Mouse (Mus musculus) embryonic stem cell, embryonic (primary cell): ENCODE measurements around the gene Myh7b.

Experiments
- CTCF ChIA-PET, 4 experiments: fragments of 300-600 bp in 2 of 4; fragments of 350-600 bp in 2 of 4; sonication (Branson Sonifier 250); formaldehyde crosslinking; loops; one replicate each; lab custom pipeline; 2022; ENCODE audit warnings: inconsistent platforms in 2 of 4; lab: Charles Lee
- POLR2A ChIA-PET, 4 experiments: fragments of 300-600 bp in 2 of 4; fragments of 350-600 bp in 2 of 4; sonication (Branson Sonifier 250); formaldehyde crosslinking; loops; one replicate each; lab custom pipeline; 2022; ENCODE audit warnings: antibody characterized with exemption in 4 of 4, inconsistent platforms in 1 of 4; lab: Charles Lee

Myh7b gene

GRCm38 (mm10) chr2:155633731-155634130, 22.7 kb downstream of the Myh7b start:
- ChIA-PET POLR2A (interaction anchor here in 2 of 4 experiments (0.9 to 8.0 kb wide), 10 partner anchors 14 to 117 kb away, joined by 3 to 48 read pairs (median 3); partner anchors contain the start of genes Acss2 (in 2 of the 2), Ggt7 (in 2 of the 2) and Gss (in 1 of the 2)), CTCF (interaction anchor here (0.6 to 9.6 kb wide), 16 partner anchors 9 to 313 kb away, joined by 3 to 169 read pairs (median 10); partner anchors contain the start of genes Acss2 (in 2 of the 4), Ggt7 (in 2 of the 4) and Trpc4ap (in 1 of the 4))

- CTCF ChIA-PET: interaction anchor here in 2 of 4 experiments (1.0 to 9.6 kb wide), 3 partner anchors 8 to 117 kb away, joined by 3 to 169 read pairs (median 16); partner anchors contain the start of genes Acss2 (in 1 of the 2) and Ggt7 (in 1 of the 2)
Measured at GRCm38 (mm10) chr2:155634562-155634961, 23.6 kb downstream of the Myh7b start.

DNA sequence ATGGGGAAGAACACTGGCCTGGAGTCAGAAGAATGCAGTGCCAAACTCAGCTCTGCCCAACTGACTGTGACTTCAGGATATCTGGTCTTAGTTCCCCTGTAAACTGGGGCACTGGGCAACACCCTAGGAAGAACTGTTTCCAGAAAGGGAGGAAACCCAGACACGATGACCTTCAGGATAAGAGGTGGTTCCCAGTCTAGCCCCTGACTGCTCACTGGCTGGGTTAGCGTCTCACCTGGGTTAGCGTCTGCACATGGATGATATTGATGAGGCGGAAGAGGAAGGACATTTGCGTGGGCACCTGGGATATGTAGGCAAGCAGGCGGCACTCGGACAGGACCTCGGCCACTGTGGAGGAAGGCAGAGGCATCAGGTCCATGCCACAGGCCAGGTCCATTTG, 24.9 kb downstream of the Myh7b start:
- CTCF ChIA-PET: interaction anchor here in 2 of 4 experiments (0.6 to 1.3 kb wide), 2 partner anchors 9 to 88 kb away, joined by 3 read pairs; no protein-coding TSS in a partner anchor
- POLR2A ChIA-PET: no interaction called here

More at GRCm38 (mm10) chr2:155634562-155634961, 23.6 kb downstream of the Myh7b start:
- POLR2A ChIA-PET: interaction anchor here in 1 of 4 experiments (0.9 kb wide), 1 partner anchor 579 kb away, joined by 3 read pairs; no protein-coding TSS in a partner anchor

DNA sequence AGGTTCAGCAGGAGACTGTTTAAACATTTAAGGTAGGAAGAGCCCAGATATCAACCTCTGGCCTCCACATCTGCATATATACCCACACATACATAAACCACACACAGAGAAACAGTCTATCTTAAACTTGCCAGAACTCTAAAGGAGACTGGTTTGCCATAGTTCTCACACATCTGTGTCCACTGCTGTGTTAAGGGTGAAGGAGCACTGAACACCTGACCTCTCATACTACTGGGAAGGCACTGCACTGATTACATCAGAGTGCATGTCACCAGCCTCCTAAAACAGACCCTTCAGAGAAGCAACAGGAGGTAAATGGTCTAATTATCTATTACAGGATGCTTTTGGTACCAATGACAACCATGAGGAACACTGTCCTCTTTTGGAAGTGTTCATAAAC, 25.9 kb downstream of the Myh7b start:
- CTCF ChIA-PET: interaction anchor here in 1 of 4 experiments (1.3 kb wide), 1 partner anchor 10 kb away, joined by 3 read pairs; no protein-coding TSS in a partner anchor
- POLR2A ChIA-PET: interaction anchor here in 2 of 4 experiments (0.5 to 0.9 kb wide), 2 partner anchors 31 to 64 kb away, joined by 3 to 4 read pairs; no protein-coding TSS in a partner anchor

- POLR2A ChIA-PET: interaction anchor here in 2 of 4 experiments (0.5 to 1.7 kb wide), 4 partner anchors 9 to 64 kb away, joined by 3 to 8 read pairs (median 4); no protein-coding TSS in a partner anchor
- CTCF ChIA-PET: interaction anchor here in 1 of 4 experiments (0.9 kb wide), 1 partner anchor 11 kb away, joined by 3 read pairs; no protein-coding TSS in a partner anchor
Measured at GRCm38 (mm10) chr2:155637411-155637810, 26.4 kb downstream of the Myh7b start.

- POLR2A ChIA-PET: interaction anchor here in 3 of 4 experiments (1.0 to 3.1 kb wide), 7 partner anchors 8 to 44 kb away, joined by 3 to 21 read pairs (median 8); no protein-coding TSS in a partner anchor
- CTCF ChIA-PET: interaction anchor here (0.9 to 2.5 kb wide), 11 partner anchors 8 to 123 kb away, joined by 3 to 11 read pairs (median 5); partner anchors contain the start of genes Acss2 (in 1 of the 4) and Ggt7 (in 1 of the 4)
Measured at GRCm38 (mm10) chr2:155640656-155641055, 29.6 kb downstream of the Myh7b start.

DNA sequence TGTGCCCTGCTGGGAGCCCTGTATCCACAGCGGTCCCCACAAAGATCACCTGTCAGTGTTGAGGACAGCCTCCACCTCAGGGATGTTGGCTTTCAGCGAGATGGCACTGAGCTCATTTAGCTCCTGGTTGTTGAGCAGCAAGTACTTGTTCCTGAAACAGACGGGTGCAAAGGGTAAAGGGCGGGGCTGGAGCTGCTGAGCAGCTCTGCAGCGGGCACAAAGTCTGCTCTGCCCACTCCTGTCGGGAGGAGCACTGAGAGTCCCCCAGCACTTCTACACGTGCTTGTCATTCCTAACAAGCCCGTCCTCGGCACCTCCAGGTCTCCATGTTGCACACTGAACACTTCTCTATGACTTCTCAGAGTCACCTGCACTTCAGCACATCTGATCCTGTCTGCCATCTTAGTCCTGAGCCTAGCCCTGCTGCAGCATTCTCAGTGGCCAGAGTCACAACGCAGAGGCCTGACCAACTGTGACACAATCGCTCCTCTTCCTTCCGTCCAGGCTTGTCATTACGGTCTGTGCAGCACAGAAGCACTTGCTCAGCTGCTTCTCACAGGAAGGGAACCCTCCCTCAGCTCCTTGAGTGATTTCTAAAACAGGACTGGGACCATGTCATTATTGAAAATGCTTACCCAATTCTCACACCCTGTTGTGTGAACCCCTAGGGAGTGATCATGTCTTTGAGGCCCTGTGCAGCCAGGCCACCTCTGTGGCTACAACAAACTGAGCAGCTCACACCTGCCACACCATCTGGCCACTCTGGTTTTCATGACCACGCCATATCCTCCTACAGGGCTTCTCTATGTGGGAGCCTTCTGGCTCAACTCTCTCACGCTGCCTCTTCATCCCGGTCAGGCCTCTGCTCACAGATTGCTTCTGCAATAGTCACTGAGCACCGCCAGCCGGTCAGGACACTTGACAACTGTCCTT, 30.8 kb downstream of the Myh7b start:
- ChIA-PET CTCF (interaction anchor here in 3 of 4 experiments (1.2 to 2.5 kb wide), 8 partner anchors 9 to 22 kb away, joined by 4 to 11 read pairs (median 8); no protein-coding TSS in a partner anchor), POLR2A (interaction anchor here in 3 of 4 experiments (0.6 to 3.1 kb wide), 9 partner anchors 9 to 305 kb away, joined by 3 to 21 read pairs (median 6); no protein-coding TSS in a partner anchor)

DNA sequence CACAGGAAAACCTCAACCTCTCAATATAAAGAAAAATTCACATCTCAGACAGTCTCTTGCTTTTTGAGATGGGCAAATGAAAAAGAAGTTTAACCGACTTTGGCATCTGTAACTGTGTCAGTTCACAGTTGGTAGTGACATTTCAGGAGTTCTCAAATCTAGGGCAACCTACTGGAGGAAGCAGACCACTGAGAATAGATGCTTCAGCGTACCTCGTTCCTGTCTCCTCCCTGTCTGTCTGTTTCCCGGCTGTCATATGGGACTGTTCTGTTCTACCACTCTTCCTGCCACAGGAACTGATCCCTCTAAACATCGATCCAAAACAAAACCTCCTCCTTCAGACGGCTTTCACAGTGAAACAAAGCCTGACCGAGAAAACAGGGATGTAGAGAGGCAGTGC, 34.7 kb downstream of the Myh7b start:
- ChIA-PET CTCF (interaction anchor here in 1 of 4 experiments (0.7 kb wide), 1 partner anchor 261 kb away, joined by 3 read pairs; no protein-coding TSS in a partner anchor), POLR2A (interaction anchor here in 1 of 4 experiments (0.8 kb wide), 1 partner anchor 8 kb away, joined by 4 read pairs; no protein-coding TSS in a partner anchor)

GRCm38 (mm10) chr2:155652618-155653017, 41.6 kb downstream of the Myh7b start:
- POLR2A ChIA-PET: no interaction called here
- CTCF ChIA-PET: no interaction called here

DNA sequence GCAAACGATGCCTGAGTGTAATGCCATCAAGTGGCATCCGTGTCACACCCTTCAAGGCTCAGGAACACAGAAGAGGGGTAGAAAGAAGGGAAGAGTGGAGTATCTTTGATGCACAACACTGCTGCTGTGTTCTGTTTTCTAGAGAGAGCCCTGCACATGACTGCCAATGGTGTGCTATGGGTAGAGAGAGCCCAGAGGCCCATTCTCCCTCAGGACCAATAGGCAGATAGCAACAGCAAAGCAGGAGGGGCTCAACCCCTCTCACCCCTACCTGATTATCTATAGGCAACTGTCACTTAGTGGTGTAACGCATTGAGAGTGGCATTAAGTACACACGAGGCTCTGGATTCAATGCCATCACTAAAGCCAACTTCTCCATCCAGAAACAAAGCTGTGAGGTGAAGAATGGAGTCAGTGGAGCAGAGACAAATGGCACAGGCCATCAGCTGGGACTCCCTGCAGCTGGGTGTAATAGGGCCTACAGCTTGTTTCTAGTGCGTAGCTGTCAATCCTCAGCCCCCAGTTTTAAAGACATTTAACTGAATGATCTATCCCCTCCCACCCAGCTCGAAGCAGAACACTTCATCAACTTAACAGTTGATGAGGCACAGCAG, 44.9 kb downstream of the Myh7b start:
- CTCF ChIA-PET: interaction anchor here in 2 of 4 experiments (0.6 kb wide), 2 partner anchors 290 to 358 kb away, joined by 3 read pairs; no protein-coding TSS in a partner anchor
- POLR2A ChIA-PET: no interaction called here

GRCm38 (mm10) chr2:155662390-155662789, 51.4 kb downstream of the Myh7b start:
- POLR2A ChIA-PET: interaction anchor here in 2 of 4 experiments (0.6 to 1.4 kb wide), 4 partner anchors 70 to 473 kb away, joined by 3 to 4 read pairs (median 3); partner anchors contain the start of gene Gss (in 1 of the 2)
- CTCF ChIA-PET: interaction anchor here in 3 of 4 experiments (0.6 to 2.4 kb wide), 43 partner anchors 11 to 391 kb away, joined by 3 to 20 read pairs (median 4); partner anchors contain the start of genes Trpc4ap (in 3 of the 3), Acss2 (in 1 of the 3), BC029722 (in 1 of the 3) and Eif6 (in 1 of the 3)

DNA sequence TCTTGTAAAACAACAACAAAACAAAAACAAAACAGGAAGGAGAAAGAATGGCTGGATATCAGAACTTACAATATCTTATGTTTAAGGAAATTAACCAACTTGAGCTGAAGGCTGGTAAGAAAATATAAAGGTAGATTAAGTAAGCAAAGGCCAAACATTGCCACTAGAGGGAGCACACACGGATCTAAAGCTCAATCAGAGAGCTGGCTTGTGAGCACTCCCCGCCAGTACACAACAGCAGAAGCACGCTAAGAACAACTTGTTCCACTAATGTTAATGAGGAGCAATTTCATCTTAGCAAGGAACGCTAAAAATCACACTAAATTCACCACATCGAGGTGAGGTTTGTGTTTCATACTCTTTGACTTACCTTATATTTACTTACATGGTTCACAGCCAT, 52.1 kb downstream of the Myh7b start:
- CTCF ChIA-PET: interaction anchor here in 3 of 4 experiments (0.6 to 2.4 kb wide), 65 partner anchors 10 to 940 kb away, joined by 3 to 20 read pairs (median 4); partner anchors contain the start of genes Trpc4ap (in 3 of the 3), Acss2 (in 2 of the 3), Ggt7 (in 2 of the 3) and BC029722 (in 1 of the 3)
- POLR2A ChIA-PET: interaction anchor here in 2 of 4 experiments (0.6 to 1.5 kb wide), 13 partner anchors 9 to 472 kb away, joined by 3 to 5 read pairs (median 3); partner anchors contain the start of genes Gss (in 1 of the 2) and Ncoa6 (in 1 of the 2)

DNA sequence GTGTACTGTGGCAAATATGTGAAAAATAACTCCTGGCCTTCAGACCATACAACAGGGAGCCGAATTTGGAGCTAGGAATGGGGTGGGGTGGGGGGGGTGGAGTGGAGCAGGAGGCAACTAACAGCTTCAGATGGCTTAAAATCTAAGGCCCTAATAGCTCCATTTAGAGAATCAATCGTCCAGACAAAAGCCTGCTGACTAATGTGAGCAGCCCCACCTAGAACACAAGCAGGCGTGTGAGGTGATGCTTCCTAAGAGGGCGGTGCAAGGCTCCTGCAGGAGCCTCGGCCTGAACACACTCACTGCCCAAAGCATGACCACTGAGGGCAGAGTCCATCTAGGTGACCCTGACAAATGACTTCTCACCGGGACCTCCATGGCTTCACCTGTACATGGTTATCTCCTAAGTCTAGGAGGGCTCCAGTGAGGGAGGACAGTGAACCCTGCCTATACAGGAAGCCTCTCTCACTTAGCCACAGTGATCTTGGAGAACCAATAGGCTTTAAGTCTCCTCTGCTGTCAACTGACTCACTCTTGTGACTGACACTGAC, 53.0 kb downstream of the Myh7b start:
- ChIA-PET CTCF (interaction anchor here in 3 of 4 experiments (0.6 to 2.4 kb wide), 41 partner anchors 9 to 939 kb away, joined by 3 to 20 read pairs (median 6); partner anchors contain the start of genes Trpc4ap (in 2 of the 3), Acss2 (in 1 of the 3) and Ggt7 (in 1 of the 3)), POLR2A (interaction anchor here (0.6 to 1.5 kb wide), 13 partner anchors 9 to 190 kb away, joined by 3 to 6 read pairs (median 3); partner anchors contain the start of genes Acss2 (in 2 of the 4), Ggt7 (in 2 of the 4), Trpc4ap (in 2 of the 4) and Ncoa6 (in 1 of the 4))

DNA sequence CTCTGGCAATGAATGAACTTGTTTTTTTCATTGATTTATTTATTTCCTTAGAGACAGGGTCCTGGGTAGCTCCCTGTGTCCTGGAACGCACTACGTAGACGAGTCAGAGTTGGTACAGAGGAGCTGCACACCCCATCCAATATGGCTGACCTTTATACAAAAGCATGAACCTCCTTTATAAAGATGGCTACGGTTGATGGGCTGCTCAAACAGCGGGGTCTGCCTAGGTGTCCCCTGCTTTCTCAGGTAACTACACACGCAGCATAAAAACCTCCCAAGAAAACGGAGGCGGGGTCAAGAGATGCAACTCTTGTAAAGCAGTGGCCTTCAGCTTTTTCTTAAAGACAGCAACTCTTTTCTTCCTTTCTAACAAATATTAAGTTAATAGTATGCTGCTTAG, 56.9 kb downstream of the Myh7b start:
- ChIA-PET CTCF (interaction anchor here (0.6 to 2.0 kb wide), 11 partner anchors 9 to 296 kb away, joined by 3 to 14 read pairs (median 3); partner anchors contain the start of gene Trpc4ap (in 2 of the 4)), POLR2A (interaction anchor here in 2 of 4 experiments (0.7 to 2.4 kb wide), 4 partner anchors 10 to 68 kb away, joined by 3 to 7 read pairs (median 4); partner anchors contain the start of gene Trpc4ap (in 1 of the 2))

- ChIA-PET CTCF (interaction anchor here (0.6 to 2.0 kb wide), 15 partner anchors 8 to 295 kb away, joined by 3 to 14 read pairs (median 3); partner anchors contain the start of gene Trpc4ap (in 2 of the 4)), POLR2A (interaction anchor here in 2 of 4 experiments (0.7 to 2.4 kb wide), 3 partner anchors 10 to 24 kb away, joined by 3 to 7 read pairs (median 4); partner anchors contain the start of gene Trpc4ap (in 1 of the 2))
Measured at GRCm38 (mm10) chr2:155668461-155668860, 57.4 kb downstream of the Myh7b start.

DNA sequence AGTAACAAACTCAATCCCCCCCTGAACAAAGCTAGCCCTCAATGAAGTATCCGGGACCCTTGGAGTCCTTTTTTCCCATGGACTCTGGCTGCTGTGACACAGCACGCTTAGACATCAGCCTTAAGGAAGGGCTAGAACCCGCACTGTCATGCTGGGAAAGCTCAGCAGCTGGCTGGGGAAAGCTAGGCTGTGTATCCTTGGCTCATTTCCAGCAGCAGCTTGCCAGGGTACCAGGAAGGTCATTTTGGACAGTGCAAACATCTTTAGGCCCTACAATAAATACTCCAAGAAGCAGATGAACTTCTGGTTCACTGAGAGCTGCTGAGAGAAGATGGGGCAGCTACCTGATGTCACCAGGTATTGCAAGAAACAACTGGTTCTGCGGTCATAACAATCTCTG, 60.2 kb downstream of the Myh7b start:
- CTCF ChIA-PET: interaction anchor here (0.6 to 3.6 kb wide), 9 partner anchors 13 to 430 kb away, joined by 3 to 18 read pairs (median 3); partner anchors contain the start of gene Trpc4ap (in 1 of the 4)

More for the DNA sequence above, 60.2 kb downstream of the Myh7b start:
- POLR2A ChIA-PET: interaction anchor here in 3 of 4 experiments (1.2 to 1.9 kb wide), 4 partner anchors 20 to 153 kb away, joined by 3 to 4 read pairs (median 3); partner anchors contain the start of genes Acss2 (in 1 of the 3), Ggt7 (in 1 of the 3) and Trpc4ap (in 1 of the 3)
